Mouse (Mus musculus) lung, postnatal 0 days (tissue): ENCODE measurements around the gene Clip1.

ENCODE experiments used
- CTCF ChIP-seq: IDR thresholded peaks from 2 replicates; pipeline ENCODE4 v1.5.1; 2016; ENCODE audit warnings: antibody characterized with exemption, mild to moderate bottlenecking
- EP300 ChIP-seq: IDR thresholded peaks from 2 replicates; pipeline ENCODE4 v1.6.1; 2016; ENCODE audit warnings: antibody characterized with exemption, mild to moderate bottlenecking, control low read depth

DNA sequence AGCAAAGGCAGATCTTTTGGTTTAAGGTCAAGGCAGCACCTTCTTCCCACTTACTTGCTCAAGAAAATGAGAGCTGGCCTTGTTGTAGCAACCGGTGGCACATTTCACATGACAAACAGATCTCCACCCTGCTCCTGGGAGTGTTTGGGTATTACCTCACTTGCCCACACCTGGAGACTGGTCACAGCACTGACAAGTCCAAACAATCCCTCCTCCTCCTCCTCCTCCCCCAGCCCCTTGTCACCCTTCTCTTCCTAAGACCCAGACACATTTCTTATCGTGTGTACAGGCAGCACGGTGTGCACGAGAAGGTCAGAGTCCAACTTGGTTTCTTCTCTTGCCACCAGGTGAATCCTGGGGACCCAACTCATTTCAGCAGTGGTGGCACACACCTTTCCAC lies 12.5 kb upstream of the Clip1 start:
- no peak for TF ChIP-seq CTCF
- TF ChIP-seq EP300, result no peak
